32 mouse cellular contexts compared by ENCODE assay signal in genomic region chr13:38081161-38081560, GRCm38 (mm10). TPM values are rescaled to one million over a fixed set of nuclear protein-coding genes. Genes with fewer than 3 reads are reported as not detected.
DNase-seq lines count a peak whose midpoint lies in the region; ATAC-seq and TF ChIP-seq lines count a peak whose summit lies in the region.
"Had no signal": no experiment of that assay in that cellular context is flagged by ENCODE, and none has a peak within 500 bp of the region (broad histone marks: within the 10 kb centered on the region; RNA-seq: fewer than 3 reads in every experiment).

No protein-coding gene starts in this region.

- 75% methylated on average over 7 of the region's 7 CpGs for WGBS in embryonic facial prominence, embryonic 13.5 days
- 81% methylated on average over 7 of the region's 7 CpGs for WGBS in embryonic facial prominence, embryonic 10.5 days
- 79% methylated on average over 7 of the region's 7 CpGs for WGBS in intestine, postnatal 0 days

- ATAC-seq in embryonic facial prominence, embryonic 13.5 days (ENCODE audit: insufficient number of reproducible peaks, insufficient read depth, low FRiP score, low TSS enrichment, low read depth) = no peak
- ATAC-seq in intestine, postnatal 0 days = no peak
- ATAC-seq: forebrain, embryonic 15.5 days; hindbrain, postnatal 0 days; midbrain, embryonic 13.5 days had no signal

- no peak for DNase-seq in embryonic facial prominence, embryonic 10.5 days (ENCODE audit: low spot score)
- peak; percentile 60 for DNase-seq in R1 (ENCODE audit: low read depth, low spot score)
- DNase-seq in kidney, adult 11 months = no peak
- no peak for DNase-seq in ovary, adult 18-20 months (ENCODE audit: low spot score)
- DNase-seq in adrenal gland, postnatal 36 days = no peak
- DNase-seq: adrenal gland, postnatal 10 days; cerebellum, adult 11-12 months; cerebellum, adult 9-11 months; gastrocnemius, postnatal 25 days; heart, adult 2 months; heart, postnatal 10 days; kidney, adult 18-20 months; kidney, postnatal 4 days; layer of hippocampus, postnatal 36 days; left cerebral cortex, postnatal 4 days; liver; lung, adult 2 months; lung, postnatal 10 days; retina, postnatal 1 day; right cerebral cortex, postnatal 14 days had no signal

- no peaks in the 10 kb centered on the region for H3K36me3 ChIP-seq in embryonic facial prominence, embryonic 13.5 days
- H3K36me3 ChIP-seq in embryonic facial prominence, embryonic 10.5 days (replicated peaks) = no peaks in the 10 kb centered on the region
- H3K36me3 ChIP-seq in E14TG2a.4 (ENCODE audit: insufficient read depth, low read length) = no peaks in the 10 kb centered on the region
- no peaks in the 10 kb centered on the region for H3K36me3 ChIP-seq in intestine, postnatal 0 days (ENCODE audit: control insufficient read depth, insufficient read depth)
- H3K36me3 ChIP-seq: forebrain, embryonic 10.5 days; forebrain, embryonic 15.5 days; heart, embryonic 13.5 days; midbrain, embryonic 13.5 days had no signal

- H3K27ac ChIP-seq in embryonic facial prominence, embryonic 13.5 days = peak overlapping the region; percentile 48; the same call in 1 of the 2 replicates
- no peak overlapping the region; the same call in 1 of the 2 replicates for H3K27ac ChIP-seq in embryonic facial prominence, embryonic 10.5 days (replicated peaks)
- H3K27ac ChIP-seq in intestine, postnatal 0 days (ENCODE audit: low read depth, low read length) = no peak overlapping the region
- H3K27ac ChIP-seq: forebrain, embryonic 10.5 days; forebrain, embryonic 15.5 days; heart, adult 2 months; heart, embryonic 13.5 days; hindbrain, postnatal 0 days; kidney, postnatal 0 days; liver, embryonic 14.5 days; macrophage; midbrain, embryonic 13.5 days had no signal

- peaks cover 19% of the 10 kb centered on the region for H3K4me1 ChIP-seq in embryonic facial prominence, embryonic 13.5 days
- peaks cover 37% of the 10 kb centered on the region for H3K4me1 ChIP-seq in embryonic facial prominence, embryonic 10.5 days
- peaks cover 52% of the 10 kb centered on the region for H3K4me1 ChIP-seq in E14TG2a.4 (replicated peaks; ENCODE audit: low read depth, low read length)
- peaks cover 6% of the 10 kb centered on the region; the same call in 1 of the 2 replicates for H3K4me1 ChIP-seq in intestine, postnatal 0 days (replicated peaks; ENCODE audit: control insufficient read depth, insufficient read depth, low read length)
- H3K4me1 ChIP-seq: forebrain, embryonic 15.5 days; midbrain, embryonic 13.5 days had no signal

- no peaks in the 10 kb centered on the region for H3K27me3 ChIP-seq in embryonic facial prominence, embryonic 13.5 days
- H3K27me3 ChIP-seq in embryonic facial prominence, embryonic 10.5 days (replicated peaks; ENCODE audit: low read depth, poor library complexity, severe bottlenecking) = no peaks in the 10 kb centered on the region
- H3K27me3 ChIP-seq in E14TG2a.4 (ENCODE audit: insufficient read depth, low read length) = peaks cover 10% of the 10 kb centered on the region; the same call in 1 of the 2 replicates
- no peaks in the 10 kb centered on the region for H3K27me3 ChIP-seq in intestine, postnatal 0 days (replicated peaks; ENCODE audit: control insufficient read depth, insufficient read depth, low read length)
- H3K27me3 ChIP-seq: CH12.LX; forebrain, embryonic 15.5 days; heart, embryonic 13.5 days; midbrain, embryonic 13.5 days had no signal

- H3K4me2 ChIP-seq in embryonic facial prominence, embryonic 13.5 days = no peak overlapping the region
- H3K4me2 ChIP-seq in intestine, postnatal 0 days (replicated peaks; ENCODE audit: low read depth) = peak overlapping the region; percentile 28; the same call in 1 of the 2 replicates
- H3K4me2 ChIP-seq: forebrain, embryonic 15.5 days; heart, embryonic 13.5 days; midbrain, embryonic 13.5 days had no signal

- no peak for TF ChIP-seq CTCF in E14TG2a.4 (conservative IDR thresholded peaks at IDR 0.05; ENCODE audit: low read length)
- TF ChIP-seq CTCF in intestine, postnatal 0 days (IDR thresholded peaks at IDR 0.05; ENCODE audit: low read depth) = no peak

- H3K9me3 ChIP-seq in embryonic facial prominence, embryonic 13.5 days = no peaks in the 10 kb centered on the region
- no peaks in the 10 kb centered on the region for H3K9me3 ChIP-seq in embryonic facial prominence, embryonic 10.5 days
- no peaks in the 10 kb centered on the region for H3K9me3 ChIP-seq in E14TG2a.4 (ENCODE audit: low read length)
- no peaks in the 10 kb centered on the region for H3K9me3 ChIP-seq in intestine, postnatal 0 days (ENCODE audit: control insufficient read depth)
- H3K9me3 ChIP-seq: forebrain, embryonic 10.5 days; forebrain, embryonic 15.5 days; heart, embryonic 13.5 days; midbrain, embryonic 13.5 days had no signal

- peak overlapping the region; percentile 16; the same call in 1 of the 2 replicates for H3K9ac ChIP-seq in embryonic facial prominence, embryonic 13.5 days
- H3K9ac ChIP-seq in intestine, postnatal 0 days (ENCODE audit: low read depth, low read length) = no peak overlapping the region
- H3K9ac ChIP-seq: forebrain, embryonic 15.5 days; heart, embryonic 13.5 days; liver, embryonic 14.5 days; midbrain, embryonic 13.5 days had no signal

- no peak overlapping the region for H3K4me3 ChIP-seq in embryonic facial prominence, embryonic 13.5 days
- H3K4me3 ChIP-seq in embryonic facial prominence, embryonic 10.5 days = no peak overlapping the region
- H3K4me3 ChIP-seq in E14TG2a.4 (replicated peaks; ENCODE audit: low read length) = peak overlapping the region; percentile 66
- no peak overlapping the region for H3K4me3 ChIP-seq in intestine, postnatal 0 days (ENCODE audit: low read depth, low read length)
- H3K4me3 ChIP-seq: forebrain, embryonic 10.5 days; forebrain, embryonic 15.5 days; heart, adult 2 months; heart, embryonic 13.5 days; midbrain, embryonic 13.5 days had no signal

RNA-seq across cellular contexts. Expression of gene Cage1, which starts 44.3 kb away (rescaled TPM):
- polyA plus RNA-seq in embryonic facial prominence, embryonic 13.5 days (2015; fragmentation: Nextera tagmentation; extraction: Ambion mirVana) = 1.3 and 1.4 TPM in 2 replicates
- polyA plus RNA-seq in embryonic facial prominence, embryonic 10.5 days (2016; fragmentation: Nextera tagmentation; extraction: Ambion mirVana) = 0.65 and 1.1 TPM in 2 replicates
- polyA plus RNA-seq in intestine, postnatal 0 days (2015; fragmentation: Nextera tagmentation; extraction: Ambion mirVana) = 0.63 and 0.71 TPM in 2 replicates
- 1 to 10 TPM; 1.8 to 6.1 TPM for total RNA-seq in adrenal gland, postnatal 36 days (2021)

RNA-seq across cellular contexts. Expression of gene Riok1, which starts 44.4 kb away (rescaled TPM):
- polyA plus RNA-seq in embryonic facial prominence, embryonic 13.5 days (2015; fragmentation: Nextera tagmentation; extraction: Ambion mirVana) = 69.2 and 71.6 TPM in 2 replicates
- polyA plus RNA-seq in embryonic facial prominence, embryonic 10.5 days (2016; fragmentation: Nextera tagmentation; extraction: Ambion mirVana) = 58.4 and 61.8 TPM in 2 replicates
- polyA plus RNA-seq in intestine, postnatal 0 days (2015; fragmentation: Nextera tagmentation; extraction: Ambion mirVana) = 15.7 and 20.6 TPM in 2 replicates
- total RNA-seq in adrenal gland, postnatal 36 days (2021) = 10 to 100 TPM; 29.6 to 31.0 TPM
